Mouse (Mus musculus) limb, embryonic 14.5 days (tissue): Measurements from ENCODE around the gene Scd2. TPM values are rescaled to one million over a fixed set of nuclear protein-coding genes. Genes with fewer than 3 reads are reported as not detected.

Experiments used
- ATAC-seq: fragments of 200-750 bp; cut with Nextera tagmentation; 2 replicates; pipeline ENCODE4 v1.8.0; 2017; ENCODE audit warnings: low read depth, moderate number of reproducible peaks, moderate TSS enrichment; ENCODE audit not compliant: low FRiP score
- DNase-seq: peaks from one replicate; pipeline ENCODE4 v3.0.0-alpha.2; 2015; ENCODE audit warnings: low spot score
- H3K27ac ChIP-seq: fragments of 300-500 bp; sonication (generic); replicated peaks from 2 replicates; pipeline ENCODE4 v1.5.1; 2014; ENCODE audit warnings: low read depth, mild to moderate bottlenecking, low read length, moderate library complexity, mixed read lengths
- H3K27me3 ChIP-seq: fragments of 300-500 bp; sonication (generic); 2 replicates; pipeline ENCODE4 v1.6.1; 2014; ENCODE audit warnings: low read length, mixed read lengths; ENCODE audit not compliant: control insufficient read depth, insufficient read depth
- H3K36me3 ChIP-seq: fragments of 300-500 bp; sonication (generic); 2 replicates; pipeline ENCODE4 v1.6.1; 2014; ENCODE audit warnings: mild to moderate bottlenecking, low read length, moderate library complexity, mixed read lengths; ENCODE audit not compliant: control insufficient read depth, insufficient read depth
- H3K4me1 ChIP-seq: fragments of 300-500 bp; sonication (generic); 2 replicates; pipeline ENCODE4 v1.6.1; 2014; ENCODE audit warnings: antibody characterized with exemption, low read length, mixed read lengths; ENCODE audit not compliant: control insufficient read depth, insufficient read depth
- H3K4me2 ChIP-seq: fragments of 300-500 bp; sonication (generic); replicated peaks from 2 replicates; pipeline ENCODE4 v1.6.1; 2014; ENCODE audit warnings: low read depth, mild to moderate bottlenecking, low read length, moderate library complexity; ENCODE audit not compliant: severe bottlenecking
- H3K4me3 ChIP-seq: fragments of 300-500 bp; sonication (generic); replicated peaks from 2 replicates; pipeline ENCODE4 v1.5.1; 2014; ENCODE audit warnings: low read length
- H3K9ac ChIP-seq: fragments of 300-500 bp; sonication (generic); 2 replicates; pipeline ENCODE4 v1.6.1; 2014; ENCODE audit warnings: mild to moderate bottlenecking, low read depth, low read length, moderate library complexity; ENCODE audit not compliant: severe bottlenecking
- H3K9me3 ChIP-seq: fragments of 300-500 bp; sonication (generic); 2 replicates; pipeline ENCODE4 v1.6.1; 2016; ENCODE audit warnings: low read length; ENCODE audit not compliant: control insufficient read depth
- POLR2A ChIP-seq: fragments of 200-500 bp; IDR thresholded peaks from 2 replicates; pipeline ENCODE4 v1.8.0; 2012; ENCODE audit warnings: inconsistent platforms, mild to moderate bottlenecking, moderate library complexity, borderline replicate concordance; ENCODE audit not compliant: insufficient read depth, insufficient read length; ENCODE audit errors: extremely low read depth
- WGBS: fragments of 180-500 bp; shearing (Covaris S2); extraction: QIAGEN DNeasy Blood & Tissue Kit; methylation state at CpG from one replicate; pipeline ENCODE4 v1.1.7; 2014; 5-methylcytosine and 5-hydroxymethylcytosine counted together
- polyA plus RNA-seq, 2 experiments: library from polyadenylated mRNA; depleted of rRNA in 1 of 2; stranded (reverse) in 1 of 2; unstranded in 1 of 2; fragments of >200 nt; fragmentation: Nextera tagmentation in 1 of 2; extraction: Ambion mirVana in 1 of 2; gene quantifications; 2 replicates each; pipeline versions ENCODE4 v1.2.1 to v1.2.3; 2012 to 2014

Scd2 gene
- polyA plus RNA-seq, 2 experiments = 218 to 274 TPM

DNA sequence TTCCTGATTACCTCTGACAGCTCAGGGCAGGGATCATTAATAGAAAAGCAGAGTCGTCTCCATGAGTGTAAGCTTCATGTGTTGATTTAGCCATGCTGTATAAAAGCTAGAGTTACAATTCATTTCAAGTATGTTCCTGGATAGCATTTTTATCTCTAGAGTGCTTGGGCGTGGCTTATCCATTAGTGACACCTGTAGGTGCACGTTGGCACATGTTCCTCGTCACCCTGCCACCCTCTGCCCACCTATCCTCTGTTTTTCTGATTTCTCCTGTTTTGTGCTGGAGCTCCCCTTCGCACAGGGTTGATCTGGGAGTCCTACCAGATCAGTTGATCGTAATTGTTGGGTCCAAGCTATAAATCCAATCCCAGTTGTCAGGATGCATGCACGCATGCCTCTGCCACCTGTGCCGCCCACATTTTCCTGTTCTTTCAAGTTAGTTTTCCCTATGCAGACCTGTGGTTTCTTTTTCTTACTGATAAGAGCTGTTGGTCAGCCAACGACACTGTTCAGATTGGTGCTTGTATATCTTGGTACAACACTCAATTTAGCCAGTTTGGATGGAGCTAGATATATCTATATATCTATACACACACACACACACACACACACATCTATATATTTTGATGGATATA is 8.3 kb downstream of the Scd2 start:
- DNase-seq (no peak), ATAC-seq (no peak)
- no peak overlapping the region for H3K4me3 ChIP-seq
- no peak overlapping the region for H3K4me2 ChIP-seq
- no peak for TF ChIP-seq POLR2A
- H3K9ac ChIP-seq = no peak overlapping the region
- H3K27me3 ChIP-seq = no peaks in the 10 kb centered on the region
- H3K36me3 ChIP-seq = peaks cover 99% of the 10 kb centered on the region
- H3K27ac ChIP-seq = no peak overlapping the region
- H3K9me3 ChIP-seq = no peaks in the 10 kb centered on the region
- peaks cover 44% of the 10 kb centered on the region for H3K4me1 ChIP-seq
- WGBS = 70% methylated on average over 9 of the region's 9 CpGs

DNA sequence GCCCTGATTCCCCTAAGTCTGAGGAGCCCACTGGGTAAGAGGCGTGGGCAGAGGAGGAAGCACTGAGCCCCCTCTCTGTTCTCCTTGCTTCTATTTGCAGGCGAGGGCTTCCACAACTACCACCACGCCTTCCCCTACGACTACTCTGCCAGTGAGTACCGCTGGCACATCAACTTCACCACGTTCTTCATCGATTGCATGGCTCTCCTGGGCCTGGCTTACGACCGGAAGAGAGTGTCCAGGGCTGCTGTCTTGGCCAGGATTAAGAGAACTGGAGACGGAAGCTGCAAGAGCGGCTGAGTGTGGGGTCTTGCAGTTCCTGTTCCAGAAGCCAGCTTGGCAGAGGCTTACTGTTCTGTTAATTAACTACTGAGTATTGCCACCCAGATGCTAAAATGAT is 9.4 kb downstream of the Scd2 start:
- no peak overlapping the region for H3K4me3 ChIP-seq
- DNase-seq (no peak), ATAC-seq (no peak)
- no peak overlapping the region for H3K9ac ChIP-seq
- no peaks in the 10 kb centered on the region for H3K27me3 ChIP-seq
- H3K4me2 ChIP-seq = no peak overlapping the region
- peaks cover 99% of the 10 kb centered on the region for H3K36me3 ChIP-seq
- H3K4me1 ChIP-seq = peaks cover 33% of the 10 kb centered on the region
- no peak for TF ChIP-seq POLR2A
- no peaks in the 10 kb centered on the region for H3K9me3 ChIP-seq
- 72% methylated on average over 11 of the region's 11 CpGs for WGBS
- H3K27ac ChIP-seq = no peak overlapping the region

DNA sequence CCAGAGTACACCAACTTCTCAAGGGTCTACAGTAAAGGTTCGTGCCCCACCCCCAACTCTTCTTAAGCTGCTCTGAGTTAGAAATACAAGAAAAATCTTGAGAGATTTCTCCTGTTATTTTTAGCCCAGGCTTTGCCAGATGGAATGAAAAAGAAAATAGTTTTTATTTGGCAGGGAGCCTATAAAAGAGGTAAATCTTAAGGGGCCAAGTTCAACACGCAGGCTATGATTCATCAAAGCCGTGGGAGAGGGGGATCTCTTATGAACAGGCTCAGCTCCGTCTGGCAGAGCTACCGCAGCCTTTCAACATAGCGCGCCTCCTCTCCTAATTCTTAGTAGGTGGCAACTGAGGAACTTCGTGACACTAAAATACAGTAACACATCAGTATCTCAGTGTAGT is 10.0 kb downstream of the Scd2 start:
- Histone ChIP-seq H3K27me3 (no peaks in the 10 kb centered on the region), H3K27ac (no peak overlapping the region), H3K4me1 (peaks cover 27% of the 10 kb centered on the region), H3K4me3 (no peak overlapping the region), H3K9ac (no peak overlapping the region), H3K36me3 (peaks cover 99% of the 10 kb centered on the region), H3K9me3 (no peaks in the 10 kb centered on the region), H3K4me2 (no peak overlapping the region)
- no peak for ATAC-seq
- TF ChIP-seq POLR2A = no peak
- 64% methylated on average over 8 of the region's 8 CpGs for WGBS
- DNase-seq = no peak

DNA sequence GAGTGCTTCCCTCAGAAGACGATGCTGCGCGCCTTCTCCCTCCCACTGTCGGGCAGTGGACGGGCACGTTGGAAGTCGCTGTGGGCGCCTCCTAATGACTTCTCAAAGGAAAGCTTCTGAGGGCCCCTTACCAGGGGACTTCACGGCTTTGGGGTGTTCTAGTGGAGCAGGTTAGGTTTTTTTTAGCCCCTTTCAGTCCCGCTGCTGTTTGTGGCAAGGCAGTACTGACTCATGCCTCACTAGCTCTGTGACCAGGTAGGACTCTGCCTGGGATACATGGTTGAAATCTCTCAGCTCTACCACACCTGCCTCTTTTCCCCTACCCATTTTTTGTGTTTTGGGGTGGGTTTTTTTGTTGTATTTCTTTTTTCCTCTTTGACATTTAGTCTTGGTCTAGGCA is 10.9 kb downstream of the Scd2 start:
- no peak overlapping the region for H3K9ac ChIP-seq
- H3K4me2 ChIP-seq = no peak overlapping the region
- no peaks in the 10 kb centered on the region for H3K9me3 ChIP-seq
- no peak overlapping the region for H3K27ac ChIP-seq
- no peak for ATAC-seq
- peaks cover 98% of the 10 kb centered on the region for H3K36me3 ChIP-seq
- DNase-seq = no peak
- no peaks in the 10 kb centered on the region for H3K27me3 ChIP-seq
- WGBS = 83% methylated on average over 10 of the region's 10 CpGs
- no peak overlapping the region for H3K4me3 ChIP-seq
- TF ChIP-seq POLR2A = no peak
- H3K4me1 ChIP-seq = peaks cover 19% of the 10 kb centered on the region

DNA sequence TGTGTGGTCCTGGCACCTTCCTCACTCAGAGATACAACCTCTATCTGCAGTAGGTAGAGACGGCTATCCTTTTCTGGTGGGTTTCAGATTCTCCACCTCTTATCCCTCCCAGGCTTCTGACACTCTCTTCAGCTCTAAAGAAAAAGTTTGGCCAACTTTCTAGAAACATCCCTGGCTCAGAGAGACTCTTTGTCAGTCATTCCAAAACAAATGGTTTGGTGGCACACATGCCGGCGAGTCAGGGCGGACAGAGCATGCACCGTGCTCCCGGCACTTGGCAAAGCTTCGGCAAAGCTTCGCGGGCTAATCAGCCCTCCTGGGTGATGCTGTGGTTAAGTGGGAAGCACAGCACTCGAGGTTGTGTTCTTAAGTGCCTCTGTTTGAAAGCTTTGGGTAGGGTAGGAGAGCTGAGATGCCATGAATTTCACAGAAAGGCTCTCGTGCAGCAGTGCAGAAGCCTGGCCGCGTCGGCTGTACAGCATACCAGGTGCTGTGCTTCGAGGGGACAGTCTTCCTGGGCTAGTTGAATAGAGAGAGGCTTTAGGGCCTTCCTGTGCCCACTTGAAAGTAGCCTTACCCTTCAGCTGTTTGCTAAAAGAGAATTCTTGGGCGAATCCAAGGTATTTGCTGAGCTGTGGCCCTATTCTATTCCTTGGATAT is 11.5 kb downstream of the Scd2 start:
- no peak for ATAC-seq
- TF ChIP-seq POLR2A = no peak
- Histone ChIP-seq H3K9me3 (no peaks in the 10 kb centered on the region), H3K4me3 (no peak overlapping the region), H3K27me3 (no peaks in the 10 kb centered on the region), H3K4me1 (peaks cover 16% of the 10 kb centered on the region), H3K36me3 (peaks cover 93% of the 10 kb centered on the region), H3K9ac (no peak overlapping the region), H3K27ac (no peak overlapping the region), H3K4me2 (no peak overlapping the region)
- WGBS = 90% methylated on average over 16 of the region's 16 CpGs
- no peak for DNase-seq
